In genomic region chr11:62496151-62496715, GRCm38 (mm10) we compare ENCODE assay signal across 9 mouse cellular contexts. TPM values are rescaled to one million over a fixed set of nuclear protein-coding genes. Genes with fewer than 3 reads are reported as not detected.
DNase-seq lines count a peak whose midpoint lies in the region; ATAC-seq and TF ChIP-seq lines count a peak whose summit lies in the region.
"Had no signal": no experiment of that assay in that cellular context is flagged by ENCODE, and none has a peak within 500 bp of the region (broad histone marks: within the 10 kb centered on the region; RNA-seq: fewer than 3 reads in every experiment).

No protein-coding gene starts in this region.

- no peaks in the 10 kb centered on the region for H3K27me3 ChIP-seq in embryonic facial prominence, embryonic 11.5 days (ENCODE audit: control insufficient read depth, insufficient read depth, low read length)
- H3K27me3 ChIP-seq in stomach, postnatal 0 days (ENCODE audit: control insufficient read depth, insufficient read depth, low read length): no peaks in the 10 kb centered on the region
- H3K27me3 ChIP-seq: liver, embryonic 15.5 days had no signal

- H3K9ac ChIP-seq in embryonic facial prominence, embryonic 11.5 days (replicated peaks; ENCODE audit: low read length): no peak overlapping the region
- H3K9ac ChIP-seq in stomach, postnatal 0 days (ENCODE audit: low read length): no peak overlapping the region
- H3K9ac ChIP-seq: liver, embryonic 15.5 days had no signal

- H3K4me2 ChIP-seq in embryonic facial prominence, embryonic 11.5 days (ENCODE audit: low read depth, low read length): no peak overlapping the region
- no peak overlapping the region for H3K4me2 ChIP-seq in stomach, postnatal 0 days (replicated peaks; ENCODE audit: low read depth)
- H3K4me2 ChIP-seq: liver, embryonic 15.5 days had no signal

- TF ChIP-seq EP300 in stomach, postnatal 0 days (optimal IDR thresholded peaks at IDR 0.05): no peak

- 62% methylated on average over 5 of the region's 5 CpGs for WGBS in embryonic facial prominence, embryonic 11.5 days
- 47% methylated on average over 5 of the region's 5 CpGs for WGBS in stomach, postnatal 0 days

- no peaks in the 10 kb centered on the region for H3K36me3 ChIP-seq in embryonic facial prominence, embryonic 11.5 days (replicated peaks; ENCODE audit: control insufficient read depth, insufficient read depth, low read depth, low read length)
- H3K36me3 ChIP-seq in stomach, postnatal 0 days (ENCODE audit: control insufficient read depth, insufficient read depth, low read length): no peaks in the 10 kb centered on the region
- H3K36me3 ChIP-seq: liver, embryonic 15.5 days had no signal

- no peaks in the 10 kb centered on the region for H3K9me3 ChIP-seq in embryonic facial prominence, embryonic 11.5 days (replicated peaks; ENCODE audit: control insufficient read depth, low read length)
- H3K9me3 ChIP-seq in stomach, postnatal 0 days (ENCODE audit: control insufficient read depth, low read length): no peaks in the 10 kb centered on the region
- H3K9me3 ChIP-seq: liver, embryonic 15.5 days had no signal

- H3K27ac ChIP-seq in embryonic facial prominence, embryonic 11.5 days (replicated peaks; ENCODE audit: low read depth, low read length): no peak overlapping the region
- peak overlapping the region; percentile 94 for H3K27ac ChIP-seq in stomach, postnatal 0 days (replicated peaks)
- H3K27ac ChIP-seq: liver, embryonic 15.5 days had no signal

- TF ChIP-seq CTCF in stomach, postnatal 0 days (IDR thresholded peaks at IDR 0.05; ENCODE audit: low read depth): peak; percentile 77

- H3K4me3 ChIP-seq in embryonic facial prominence, embryonic 11.5 days (ENCODE audit: low read depth, low read length): no peak overlapping the region
- no peak overlapping the region for H3K4me3 ChIP-seq in stomach, postnatal 0 days (ENCODE audit: low read depth, low read length)
- H3K4me3 ChIP-seq: liver, embryonic 15.5 days had no signal

- ATAC-seq in embryonic facial prominence, embryonic 11.5 days (replicated peaks; ENCODE audit: insufficient number of reproducible peaks, low FRiP score, low TSS enrichment, low read depth): no peak
- no peak for ATAC-seq in stomach, postnatal 0 days (ENCODE audit: low FRiP score, low TSS enrichment)

- H3K4me1 ChIP-seq in embryonic facial prominence, embryonic 11.5 days (ENCODE audit: control insufficient read depth, insufficient read depth, low read length): no peaks in the 10 kb centered on the region; the same call in 1 of the 2 replicates
- H3K4me1 ChIP-seq in stomach, postnatal 0 days (replicated peaks; ENCODE audit: control insufficient read depth, insufficient read depth): peaks cover 3% of the 10 kb centered on the region; the same call in 1 of the 2 replicates

- DNase-seq in cerebellum, adult 8-10 months: peak; percentile 19
- no peak for DNase-seq in cerebellum, postnatal 4 days (ENCODE audit: low spot score in 2 of 2)
- peak; percentile 57 for DNase-seq in testis, postnatal 10 days (ENCODE audit: low spot score)
- no peak for DNase-seq in testis, postnatal 14 days (ENCODE audit: low spot score)
- DNase-seq in embryonic facial prominence, embryonic 11.5 days (ENCODE audit: low spot score): peak; percentile 58
- peak; percentile 16 to 32 for DNase-seq in lung, adult 18-20 months
- DNase-seq in stomach, postnatal 0 days (ENCODE audit: low spot score): peak; percentile 56
- DNase-seq in right cerebral cortex, postnatal 14 days: no peak

RNA-seq across cellular contexts. Expression of gene Ncor1, which starts 37.9 kb away (rescaled TPM):
- polyA plus RNA-seq in embryonic facial prominence, embryonic 11.5 days (2014; fragmentation: Nextera tagmentation; extraction: Ambion mirVana): 157 and 170 TPM in 2 replicates
- 82.2 and 84.6 TPM in 2 replicates for polyA plus RNA-seq in stomach, postnatal 0 days (2015; fragmentation: Nextera tagmentation; extraction: Ambion mirVana)

RNA-seq across cellular contexts. Expression of gene Pigl, which starts 38.0 kb away (rescaled TPM):
- polyA plus RNA-seq in embryonic facial prominence, embryonic 11.5 days (2014; fragmentation: Nextera tagmentation; extraction: Ambion mirVana): 12.1 and 14.2 TPM in 2 replicates
- 5.6 and 5.8 TPM in 2 replicates for polyA plus RNA-seq in stomach, postnatal 0 days (2015; fragmentation: Nextera tagmentation; extraction: Ambion mirVana)

RNA-seq across cellular contexts. Expression of gene Cenpv, which starts 42.8 kb away (rescaled TPM):
- polyA plus RNA-seq in embryonic facial prominence, embryonic 11.5 days (2014; fragmentation: Nextera tagmentation; extraction: Ambion mirVana): 46.2 and 49.8 TPM in 2 replicates
- polyA plus RNA-seq in stomach, postnatal 0 days (2015; fragmentation: Nextera tagmentation; extraction: Ambion mirVana): 17.8 and 18.6 TPM in 2 replicates

RNA-seq across cellular contexts. Expression of gene Ubb, which starts 54.7 kb away (rescaled TPM):
- polyA plus RNA-seq in embryonic facial prominence, embryonic 11.5 days (2014; fragmentation: Nextera tagmentation; extraction: Ambion mirVana): 3,780 and 3,916 TPM in 2 replicates
- polyA plus RNA-seq in stomach, postnatal 0 days (2015; fragmentation: Nextera tagmentation; extraction: Ambion mirVana): 1,850 and 1,934 TPM in 2 replicates

Comparison
In these comparisons a context has a peak if more than half of its experiments do, and no peak if none do; other contexts are left out.
1. DNase-seq: peak in cerebellum, adult 8-10 months (single experiment), testis, postnatal 10 days (single experiment), embryonic facial prominence, embryonic 11.5 days (single experiment), lung, adult 18-20 months (2 of 2) and stomach, postnatal 0 days (single experiment); none in cerebellum, postnatal 4 days (0 of 2), testis, postnatal 14 days (single experiment) and right cerebral cortex, postnatal 14 days (single experiment).